Mouse (Mus musculus) left cerebral cortex, postnatal 4 days (tissue): ENCODE results near the gene Pdzd7. TPM values are rescaled to one million over a fixed set of nuclear protein-coding genes. Genes with fewer than 3 reads are reported as not detected.
A peak's percentile ranks its signal among the peaks of the same experiment; 100 is the strongest.

ENCODE experiments used
- DNase-seq: peaks from one replicate; pipeline ENCODE4 v3.0.0-alpha.2; 2022
- intact Hi-C: fragments of 180-260 bp; cut with DNase I; formaldehyde crosslinking; loops from one replicate; pipeline ENCODE4 v1.15.1; 2025
- total RNA-seq, 2 experiments: library from RNA; stranded (reverse); gene quantifications; 2 replicates each; pipeline ENCODE4 v1.2.3; 2021

Pdzd7 gene
- total RNA-seq, 2 experiments from 2014 or later, result 8.0 to 8.2 TPM

GRCm38 (mm10) chr19:45014981-45015402, 30.5 kb downstream of the Pdzd7 start:
- no peak for DNase-seq
- intact Hi-C loops, result no loop called here

GRCm38 (mm10) chr19:45014335-45014971, 31.1 kb downstream of the Pdzd7 start, which contains the start of gene Lzts2:
Gene Lzts2 (plus strand): TSS chr19:45014414.
- DNase-seq, result no peak
- intact Hi-C loops, result no loop called here

DNA sequence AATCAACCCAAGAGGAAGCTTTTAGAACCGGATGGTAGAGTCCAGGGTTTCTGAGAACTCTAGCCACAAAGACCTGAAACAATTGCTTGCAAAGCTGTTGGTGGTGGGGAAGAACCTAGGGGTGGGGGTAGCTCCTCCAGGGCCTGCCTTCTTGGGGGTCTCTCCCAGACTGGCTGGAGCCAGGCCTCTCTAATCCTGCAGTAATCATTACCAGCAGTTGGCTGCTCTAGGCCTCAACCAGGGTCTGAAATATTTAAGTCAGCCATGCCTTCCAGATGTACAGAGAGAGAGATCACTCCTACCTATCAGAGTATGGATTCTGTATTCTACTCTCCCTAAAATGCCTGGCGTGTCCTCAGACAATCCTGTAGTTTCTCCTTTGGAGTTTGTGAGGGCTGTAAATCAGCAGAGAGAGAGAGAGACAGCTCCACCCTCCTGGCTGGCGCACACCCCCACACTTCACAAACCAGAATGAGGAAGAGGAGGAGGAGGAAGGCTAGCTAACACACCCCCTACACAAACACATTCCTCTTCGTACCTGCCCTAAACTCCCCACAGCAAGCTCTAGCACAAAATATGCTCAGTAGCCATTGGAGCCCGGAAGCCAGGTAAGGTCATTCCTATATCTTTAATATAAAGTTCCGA, 31.8 kb downstream of the Pdzd7 start:
- intact Hi-C loops, result no loop called here
- no peak for DNase-seq

DNA sequence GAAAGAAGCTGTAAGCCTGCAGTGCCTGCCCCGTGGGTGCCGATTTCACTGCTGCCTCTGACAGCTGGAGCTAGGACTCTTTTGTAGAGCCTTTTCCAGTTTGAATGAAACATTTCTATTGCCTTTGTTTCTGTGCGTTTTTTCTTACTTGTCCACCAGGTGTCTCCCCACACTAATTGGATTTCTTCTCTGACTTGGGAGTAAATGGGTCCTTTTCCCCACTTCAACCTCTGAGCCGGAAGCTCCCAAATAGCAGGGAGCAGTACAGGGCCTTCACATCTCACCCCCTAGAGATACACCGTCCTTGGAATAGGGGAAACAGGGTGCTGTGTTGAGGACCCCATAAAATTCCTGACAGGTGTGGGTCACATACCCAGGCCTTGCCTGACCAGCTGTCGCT, 32.9 kb downstream of the Pdzd7 start:
- no peak for DNase-seq
- intact Hi-C loops, result no loop called here

DNA sequence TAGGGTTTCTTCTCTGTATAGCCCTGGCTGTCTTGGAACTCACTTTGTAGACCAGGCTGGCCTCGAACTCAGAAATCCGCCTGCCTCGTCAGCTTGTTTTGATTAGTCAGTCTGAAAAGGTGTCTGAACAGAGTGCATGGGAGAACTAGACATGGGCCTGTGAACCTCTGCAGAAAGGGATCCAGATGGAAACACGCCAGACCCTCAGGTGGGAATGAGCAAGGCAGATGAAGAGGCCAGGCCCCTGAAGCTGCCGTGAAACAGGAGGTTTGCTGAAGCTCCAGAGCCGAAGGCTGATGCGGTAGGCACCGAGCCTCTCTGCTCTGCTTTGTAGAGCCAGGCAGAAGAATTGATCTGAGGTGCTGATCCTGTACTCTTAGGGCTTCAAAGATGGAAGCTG, 33.3 kb downstream of the Pdzd7 start:
- intact Hi-C loops, result no loop called here
- DNase-seq, result no peak

DNA sequence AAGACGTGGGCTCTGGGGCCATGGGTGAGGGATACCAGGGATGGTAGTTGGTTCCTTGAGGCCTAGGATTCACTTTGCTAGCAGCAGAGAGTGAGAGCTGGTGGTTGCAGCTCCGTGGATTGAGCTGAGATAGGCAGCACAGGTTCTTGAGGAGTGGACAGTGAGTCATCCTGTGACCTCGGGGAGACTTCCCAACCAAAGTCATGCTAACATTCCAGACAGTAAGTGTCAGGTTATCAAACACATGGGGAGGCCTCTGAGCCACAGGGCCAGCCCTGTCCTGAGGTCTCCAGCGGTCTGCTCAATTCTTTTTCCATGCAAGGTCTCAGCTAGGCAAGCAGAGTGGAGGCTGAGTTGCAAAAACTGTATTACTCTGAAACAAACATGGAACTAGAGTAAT, 34.9 kb downstream of the Pdzd7 start:
- intact Hi-C loops, result no loop called here
- DNase-seq, result no peak

GRCm38 (mm10) chr19:45007425-45008191, 37.9 kb downstream of the Pdzd7 start:
- intact Hi-C loops, result no loop called here
- no peak for DNase-seq

DNA sequence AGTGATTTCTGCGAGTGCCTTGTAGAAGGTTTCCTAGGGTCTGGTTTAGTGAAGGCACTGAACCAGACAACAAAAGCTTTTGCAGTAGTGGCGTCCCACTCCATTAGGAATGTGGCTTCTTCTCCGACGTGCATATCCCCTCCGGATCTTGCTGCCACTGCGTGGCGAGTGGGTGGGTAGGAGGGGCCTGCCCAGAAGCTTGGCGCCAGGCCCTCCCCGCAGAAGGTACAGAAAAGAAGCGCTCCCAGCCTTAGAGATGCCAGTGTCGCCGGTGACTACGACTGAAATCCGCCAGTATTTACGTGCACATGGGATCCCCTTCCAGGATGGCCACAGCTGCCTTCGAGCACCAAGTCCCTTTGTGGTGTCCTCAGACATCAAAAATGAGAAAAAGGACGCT, 38.5 kb downstream of the Pdzd7 start:
- DNase-seq, result no peak
- intact Hi-C loops, result no loop called here

- DNase-seq, result peak; percentile 96
- intact Hi-C loops, result no loop called here
Measured at GRCm38 (mm10) chr19:45005957-45006712, 39.4 kb downstream of the Pdzd7 start, which contains the start of gene Mrpl43. Gene Mrpl43 (minus strand): TSS chr19:45006442.

DNA sequence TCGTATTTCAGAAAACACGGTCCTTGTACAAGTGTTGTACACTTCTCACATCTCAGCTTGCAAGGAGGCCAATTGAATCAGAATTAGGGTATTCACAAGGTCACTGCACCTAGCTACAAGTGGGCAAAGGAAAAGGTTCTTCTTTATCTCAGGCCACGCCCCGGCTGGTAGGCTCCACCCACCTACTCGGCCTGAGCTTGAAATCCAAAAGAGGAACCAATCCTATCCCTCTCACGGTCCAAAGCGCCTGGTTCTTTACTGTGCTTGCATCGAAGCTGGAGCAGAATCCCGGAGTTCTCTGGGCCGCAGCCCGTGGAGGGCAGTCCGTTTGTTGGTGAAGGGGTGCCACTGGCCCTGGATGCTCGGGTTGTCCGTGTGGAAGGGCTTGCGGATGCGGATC, 40.1 kb downstream of the Pdzd7 start, which contains the start of gene Twnk:
Gene Twnk, plus strand, starts transcription at position 220 of the 400 bp plus-strand sequence.
- intact Hi-C loops, result no loop called here
- DNase-seq, result no peak

GRCm38 (mm10) chr19:45003740-45004516, 41.6 kb downstream of the Pdzd7 start:
- intact Hi-C loops, result no loop called here
- no peak for DNase-seq

GRCm38 (mm10) chr19:45002301-45002700, 43.2 kb downstream of the Pdzd7 start:
- DNase-seq, result no peak
- intact Hi-C loops, result no loop called here

DNA sequence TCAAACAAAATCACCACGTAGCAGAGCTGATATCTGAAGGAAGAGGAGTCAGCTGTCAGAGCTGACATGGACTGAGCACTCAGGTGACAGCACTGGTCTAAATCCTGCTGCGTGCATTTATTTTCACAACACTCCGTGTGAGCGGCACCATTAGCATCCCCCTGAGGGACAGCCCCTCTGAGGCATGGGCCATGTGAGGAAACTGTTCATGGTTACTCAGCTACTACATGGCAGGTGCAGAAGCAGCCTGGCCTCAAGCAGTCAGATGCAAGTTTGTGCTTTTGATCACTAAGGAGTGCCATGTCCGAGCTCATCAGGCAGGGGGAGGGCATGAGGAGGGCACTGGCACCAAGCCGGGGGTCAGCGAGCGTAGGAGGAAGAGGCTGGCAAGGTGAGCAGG, 45.9 kb downstream of the Pdzd7 start:
- intact Hi-C loops, result no loop called here
- no peak for DNase-seq

- intact Hi-C loops, result no loop called here
- DNase-seq, result no peak
Measured at GRCm38 (mm10) chr19:44997786-44998185, 47.7 kb downstream of the Pdzd7 start.

DNA sequence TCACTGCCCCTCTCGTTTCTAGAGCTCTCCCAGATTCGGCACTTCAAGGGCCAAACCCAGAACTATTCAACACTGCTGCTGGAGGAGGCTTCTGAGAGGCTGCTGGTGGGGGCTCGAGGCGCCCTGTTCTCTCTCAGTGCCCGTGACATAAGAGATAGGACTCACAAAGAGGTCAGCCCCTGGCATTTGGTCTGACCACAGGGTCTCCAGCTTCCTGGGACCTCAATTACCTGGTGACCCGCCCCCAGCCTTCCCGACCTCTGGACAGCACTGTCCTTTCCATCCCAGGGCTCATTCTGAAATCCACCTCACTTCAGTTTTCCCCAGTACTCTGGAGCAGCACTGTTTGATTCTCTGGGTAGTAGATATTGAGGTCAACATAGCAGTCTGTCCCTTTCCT, 52.8 kb downstream of the Pdzd7 start:
- DNase-seq, result no peak
- intact Hi-C loops, result no loop called here

GRCm38 (mm10) chr19:44992246-44992645, 53.3 kb downstream of the Pdzd7 start:
- intact Hi-C loops, result no loop called here

GRCm38 (mm10) chr19:44991031-44991430, 54.5 kb downstream of the Pdzd7 start:
- intact Hi-C loops, result no loop called here
- DNase-seq, result no peak

More at GRCm38 (mm10) chr19:44992246-44992645, 53.3 kb downstream of the Pdzd7 start:
- DNase-seq, result no peak

GRCm38 (mm10) chr19:44989567-44990495, 55.7 kb downstream of the Pdzd7 start:
- DNase-seq, result no peak
- intact Hi-C loops, result loop anchor here (2.0 kb wide), 1 partner anchor 29 kb away; no protein-coding TSS in a partner anchor
